Mouse (Mus musculus) thymus, adult 2 months (tissue): ENCODE measurements at regions not wholly inside any gene's neighbourhood (a gene's known extent, or its start where the extent isn't known, plus 50 kb on each side); places are given as distances from the start of the nearest gene placed in this dataset.

Source experiments
- CTCF ChIP-seq: fragments of 200-500 bp; IDR thresholded peaks from 2 replicates; pipeline ENCODE4 v1.5.1; 2012; ENCODE audit warnings: mild to moderate bottlenecking, control low read depth, low read length, moderate library complexity, borderline replicate concordance; ENCODE audit not compliant: control insufficient read depth, poor library complexity, insufficient read depth; ENCODE audit errors: extremely low read depth
- POLR2A ChIP-seq: fragments of 200-500 bp; IDR thresholded peaks from 2 replicates; pipeline ENCODE4 v1.6.1; 2012; ENCODE audit warnings: mild to moderate bottlenecking, low read length, control low read depth, moderate library complexity; ENCODE audit not compliant: control insufficient read depth, poor library complexity, insufficient read depth; ENCODE audit errors: extremely low read depth

GRCm38 (mm10) chr16:84624443-84625109 lies 109.7 kb downstream of the A730009L09Rik start:
- TF ChIP-seq POLR2A (no peak), CTCF (no peak)
